Mouse (Mus musculus) E14TG2a.4 (cell line): ENCODE data around the gene Agap1.
A peak's percentile ranks its signal among the peaks of the same experiment; 100 is the strongest.

ENCODE experiments used
- CTCF ChIP-seq: conservative IDR thresholded peaks from 2 replicates; pipeline ENCODE4 v1.5.1; 2014; ENCODE audit warnings: low read length
- NANOG ChIP-seq: IDR thresholded peaks from 2 replicates; pipeline ENCODE4 v1.6.1; 2014; ENCODE audit warnings: borderline replicate concordance, low read length, mixed read lengths

GRCm38 (mm10) chr1:89673686-89674085 lies 219.1 kb downstream of the Agap1 start:
- peak; percentile 81 for TF ChIP-seq CTCF
- no peak for TF ChIP-seq NANOG
